Mouse (Mus musculus): ENCODE data around the gene 9330161L09Rik. TPM values are rescaled to one million over a fixed set of nuclear protein-coding genes. Genes with fewer than 3 reads are reported as not detected.

The 9330161L09Rik gene
- polyA plus RNA-seq, 1 experiment from 2014 or later = not detected

DNA sequence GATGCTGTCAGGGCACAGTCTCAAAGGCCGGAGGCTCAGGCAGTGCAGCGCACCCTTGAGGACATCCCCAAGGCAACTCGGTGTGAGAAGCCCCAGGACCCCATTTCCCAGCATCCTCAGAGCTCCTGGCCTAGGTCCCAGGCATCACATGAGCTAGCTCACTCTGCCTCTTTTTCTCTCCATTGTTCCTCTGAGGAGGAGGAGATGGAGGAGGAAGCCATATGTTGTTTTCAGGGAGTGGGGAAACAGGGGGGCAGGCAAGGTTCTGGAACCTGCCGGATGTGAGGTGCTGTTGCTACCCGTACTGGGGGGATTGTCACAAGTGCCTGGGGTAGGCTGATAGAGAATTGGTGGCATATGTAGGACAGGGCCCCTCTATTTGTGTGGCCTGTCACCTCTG is 31.5 kb downstream of the 9330161L09Rik start:
- no peak overlapping the region for H3K4me2 ChIP-seq (ENCODE audit: low read depth, low read length)
- no peak for ATAC-seq
- no peaks in the 10 kb centered on the region for H3K27me3 ChIP-seq (ENCODE audit: insufficient read depth, low read length)

DNA sequence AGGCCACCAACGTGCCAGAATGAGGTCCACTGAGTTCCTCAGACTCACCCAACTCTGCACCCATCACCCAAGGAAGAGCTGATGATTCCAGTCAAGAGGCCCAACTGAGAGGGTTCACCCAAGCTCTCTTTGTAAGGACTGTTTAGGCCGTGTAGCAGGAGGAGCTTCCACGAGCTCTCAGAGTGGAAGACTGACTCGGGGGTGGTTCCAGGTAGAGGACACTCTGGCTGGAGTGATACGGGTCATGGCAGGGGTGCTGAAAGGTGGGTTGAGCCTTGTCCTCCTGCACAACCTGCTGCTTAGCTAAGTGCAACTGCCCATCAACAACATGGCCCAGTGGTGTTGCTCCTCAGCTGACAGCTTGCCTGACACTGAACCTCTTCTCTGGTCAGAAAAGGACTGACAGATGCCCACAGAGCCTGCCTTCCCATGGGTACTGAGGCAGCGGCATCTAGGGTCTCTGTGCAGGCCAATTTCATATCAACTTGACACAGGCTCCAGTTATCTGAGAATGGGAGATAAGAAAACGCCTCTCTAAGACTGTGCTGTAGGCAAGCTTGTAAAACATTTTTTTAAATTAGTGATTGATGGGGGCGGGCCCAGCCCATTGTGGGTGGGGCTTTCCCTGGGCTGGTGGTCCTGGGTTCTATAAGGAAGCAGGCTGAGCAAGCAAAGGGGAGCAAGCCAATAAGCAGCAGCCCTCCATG is 33.9 kb downstream of the 9330161L09Rik start:
- H3K4me1 ChIP-seq (ENCODE audit: insufficient read depth) = no peaks in the 10 kb centered on the region; the same call in 1 of the 2 replicates
- no peaks in the 10 kb centered on the region for H3K36me3 ChIP-seq (replicated peaks; ENCODE audit: insufficient read depth, low read length)
- TF ChIP-seq CTCF (IDR thresholded peaks at IDR 0.05; ENCODE audit: low read depth) = no peak
- TF ChIP-seq EP300 (IDR thresholded peaks at IDR 0.05; ENCODE audit: low read depth) = peak; percentile 69
- DNase-seq (no peak), ATAC-seq (peak; percentile 40; the same call in 1 of the 2 replicates)
- H3K9ac ChIP-seq (replicated peaks) = no peak overlapping the region
- no peak overlapping the region for H3K27ac ChIP-seq (ENCODE audit: low read depth)
- H3K4me2 ChIP-seq (ENCODE audit: low read depth, low read length) = peak overlapping the region; percentile 10; the same call in 1 of the 2 replicates
- H3K9me3 ChIP-seq (ENCODE audit: low read length) = no peaks in the 10 kb centered on the region
- H3K4me3 ChIP-seq (ENCODE audit: low read depth, low read length) = no peak overlapping the region
- 43% methylated on average over 8 of the region's 8 CpGs for WGBS (ENCODE audit: insufficient replicate concordance)
- 0 out of 2 replicates have a peak, but pooled peaks cover 4% of the 10 kb centered on the region for H3K27me3 ChIP-seq (ENCODE audit: insufficient read depth, low read length)

More for the DNA sequence above, 31.5 kb downstream of the 9330161L09Rik start:
- Histone ChIP-seq H3K27ac (ENCODE audit: low read depth) (no peak overlapping the region), H3K9me3 (ENCODE audit: low read length) (no peaks in the 10 kb centered on the region), H3K9ac (replicated peaks) (no peak overlapping the region), H3K36me3 (replicated peaks; ENCODE audit: insufficient read depth, low read length) (no peaks in the 10 kb centered on the region), H3K4me1 (ENCODE audit: insufficient read depth) (no peaks in the 10 kb centered on the region), H3K4me3 (ENCODE audit: low read depth, low read length) (no peak overlapping the region)
- no peak for TF ChIP-seq EP300 (IDR thresholded peaks at IDR 0.05; ENCODE audit: low read depth)
- TF ChIP-seq CTCF (IDR thresholded peaks at IDR 0.05; ENCODE audit: low read depth) = no peak
- DNase-seq = no peak
- 54% methylated on average over 5 of the region's 5 CpGs for WGBS (ENCODE audit: insufficient replicate concordance)

DNA sequence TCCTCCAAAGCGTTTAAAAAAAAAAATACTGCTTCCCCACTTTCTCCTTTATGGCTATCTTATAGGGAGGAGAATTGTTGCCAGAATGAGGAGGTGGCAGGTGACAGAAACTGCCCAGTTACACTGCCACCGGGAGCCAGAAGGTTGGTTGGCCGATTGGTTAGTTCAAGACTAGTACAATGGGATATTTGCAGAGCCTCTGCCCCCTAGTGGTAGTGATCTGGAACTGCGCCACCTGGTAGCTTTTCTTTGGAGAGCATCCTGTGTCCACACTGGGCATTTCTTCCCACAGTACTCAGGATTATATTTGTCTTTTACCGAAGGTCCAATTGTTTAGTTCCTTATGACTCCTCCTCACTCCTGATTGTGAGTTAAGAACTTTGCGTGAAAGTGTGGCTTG is 35.9 kb downstream of the 9330161L09Rik start:
- Histone ChIP-seq H3K4me3 (ENCODE audit: low read depth, low read length) (no peak overlapping the region), H3K36me3 (replicated peaks; ENCODE audit: insufficient read depth, low read length) (no peaks in the 10 kb centered on the region), H3K4me1 (ENCODE audit: insufficient read depth) (peaks cover 7% of the 10 kb centered on the region), H3K27me3 (ENCODE audit: insufficient read depth, low read length) (0 out of 2 replicates have a peak, but pooled peaks cover 6% of the 10 kb centered on the region), H3K27ac (ENCODE audit: low read depth) (no peak overlapping the region), H3K9ac (replicated peaks) (no peak overlapping the region), H3K9me3 (ENCODE audit: low read length) (no peaks in the 10 kb centered on the region), H3K4me2 (ENCODE audit: low read depth, low read length) (no peak overlapping the region)
- WGBS (ENCODE audit: insufficient replicate concordance) = 23% methylated on average over 6 of the region's 6 CpGs
- ATAC-seq = no peak
- no peak for TF ChIP-seq EP300 (IDR thresholded peaks at IDR 0.05; ENCODE audit: low read depth)
- TF ChIP-seq CTCF (IDR thresholded peaks at IDR 0.05; ENCODE audit: low read depth) = peak; percentile 93
- peak; percentile 67 for DNase-seq

DNA sequence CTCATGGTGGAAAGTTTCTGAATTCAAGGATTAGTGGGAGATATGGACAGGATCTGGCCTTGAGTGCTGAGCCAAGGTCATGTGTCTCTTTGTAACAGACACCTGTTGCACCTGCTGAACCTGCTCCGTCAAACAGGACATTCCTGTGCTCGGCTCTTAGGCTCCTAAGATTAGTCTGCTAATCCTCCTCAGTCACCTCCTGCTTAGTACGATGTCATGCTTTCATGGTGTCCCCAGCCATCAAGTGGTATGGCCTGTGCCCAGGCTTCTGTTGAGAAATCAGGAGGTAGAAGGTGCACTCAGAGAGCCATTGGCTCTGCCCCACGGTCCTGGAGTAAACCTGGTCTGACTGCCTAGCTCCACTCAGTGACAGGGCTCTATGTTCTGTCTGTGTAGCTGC is 36.8 kb downstream of the 9330161L09Rik start:
- no peaks in the 10 kb centered on the region for H3K36me3 ChIP-seq (replicated peaks; ENCODE audit: insufficient read depth, low read length)
- H3K27ac ChIP-seq (ENCODE audit: low read depth) = no peak overlapping the region
- DNase-seq (no peak), ATAC-seq (no peak)
- no peak overlapping the region for H3K4me2 ChIP-seq (ENCODE audit: low read depth, low read length)
- H3K4me3 ChIP-seq (ENCODE audit: low read depth, low read length) = no peak overlapping the region
- WGBS (ENCODE audit: insufficient replicate concordance) = 75% methylated on average over 4 of the region's 4 CpGs
- H3K27me3 ChIP-seq (ENCODE audit: insufficient read depth, low read length) = 0 out of 2 replicates have a peak, but pooled peaks cover 6% of the 10 kb centered on the region
- peaks cover 7% of the 10 kb centered on the region for H3K4me1 ChIP-seq (ENCODE audit: insufficient read depth)
- no peak for TF ChIP-seq CTCF (IDR thresholded peaks at IDR 0.05; ENCODE audit: low read depth)
- TF ChIP-seq EP300 (IDR thresholded peaks at IDR 0.05; ENCODE audit: low read depth) = no peak
- H3K9me3 ChIP-seq (ENCODE audit: low read length) = no peaks in the 10 kb centered on the region
- no peak overlapping the region for H3K9ac ChIP-seq (replicated peaks)

DNA sequence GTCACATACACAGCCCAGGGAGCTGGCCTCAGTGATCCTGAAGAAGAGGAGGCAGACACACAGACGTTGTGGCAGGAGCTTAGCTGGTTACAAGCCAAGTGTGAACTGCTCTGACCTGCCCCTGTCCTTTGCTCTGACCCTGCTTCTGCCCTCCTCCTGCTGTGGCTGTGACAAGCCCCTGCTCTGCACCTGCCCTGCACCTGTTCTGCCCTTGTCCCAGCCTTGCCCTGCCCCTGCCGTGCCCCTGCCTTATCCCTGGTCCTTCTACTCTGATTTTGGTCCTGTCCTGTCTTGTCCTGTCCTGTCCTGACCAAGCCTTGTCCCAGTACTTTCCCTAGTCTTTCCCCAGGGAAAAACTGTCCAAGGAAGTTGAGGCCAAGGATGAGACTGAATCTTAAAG is 38.8 kb downstream of the 9330161L09Rik start:
- Histone ChIP-seq H3K4me1 (ENCODE audit: insufficient read depth) (peaks cover 7% of the 10 kb centered on the region), H3K27me3 (ENCODE audit: insufficient read depth, low read length) (0 out of 2 replicates have a peak, but pooled peaks cover 6% of the 10 kb centered on the region), H3K4me2 (ENCODE audit: low read depth, low read length) (no peak overlapping the region), H3K4me3 (ENCODE audit: low read depth, low read length) (no peak overlapping the region), H3K9ac (replicated peaks) (no peak overlapping the region), H3K9me3 (ENCODE audit: low read length) (no peaks in the 10 kb centered on the region), H3K27ac (ENCODE audit: low read depth) (no peak overlapping the region), H3K36me3 (replicated peaks; ENCODE audit: insufficient read depth, low read length) (no peaks in the 10 kb centered on the region)
- TF ChIP-seq EP300 (IDR thresholded peaks at IDR 0.05; ENCODE audit: low read depth) (no peak), CTCF (IDR thresholded peaks at IDR 0.05; ENCODE audit: low read depth) (no peak)
- DNase-seq = no peak
- WGBS (ENCODE audit: insufficient replicate concordance) = 49% methylated on average over 2 of the region's 2 CpGs
- no peak for ATAC-seq

DNA sequence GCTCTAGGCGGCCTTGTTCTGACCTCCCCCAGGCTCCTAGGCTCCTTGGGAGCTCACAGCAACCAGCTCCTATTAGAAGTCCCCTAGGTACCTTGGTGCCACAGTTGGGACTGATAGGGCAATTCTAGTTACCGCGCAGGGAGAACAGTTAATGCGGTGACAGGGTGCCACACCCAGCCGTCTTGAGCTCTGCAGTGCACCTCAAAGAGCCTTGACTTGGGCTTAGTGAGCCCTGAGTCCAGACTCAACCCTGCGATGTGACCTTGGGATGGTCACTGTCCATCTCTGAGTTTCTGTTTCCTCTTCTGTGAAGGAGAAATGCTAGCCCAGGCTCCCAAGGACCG is 39.3 kb downstream of the 9330161L09Rik start:
- no peaks in the 10 kb centered on the region for H3K9me3 ChIP-seq (ENCODE audit: low read length)
- H3K4me1 ChIP-seq (ENCODE audit: insufficient read depth) = peaks cover 7% of the 10 kb centered on the region
- 59% methylated on average over 7 of the region's 7 CpGs for WGBS (ENCODE audit: insufficient replicate concordance)
- TF ChIP-seq CTCF (IDR thresholded peaks at IDR 0.05; ENCODE audit: low read depth) = no peak
- no peak for TF ChIP-seq EP300 (IDR thresholded peaks at IDR 0.05; ENCODE audit: low read depth)
- H3K36me3 ChIP-seq (replicated peaks; ENCODE audit: insufficient read depth, low read length) = no peaks in the 10 kb centered on the region
- 0 out of 2 replicates have a peak overlapping the region, but pooled peaks have one; percentile 13 for H3K4me3 ChIP-seq (ENCODE audit: low read depth, low read length)
- 0 out of 2 replicates have a peak, but pooled peaks cover 6% of the 10 kb centered on the region for H3K27me3 ChIP-seq (ENCODE audit: insufficient read depth, low read length)
- no peak overlapping the region for H3K9ac ChIP-seq (replicated peaks)
- peak overlapping the region; percentile 58 for H3K4me2 ChIP-seq (ENCODE audit: low read depth, low read length)
- H3K27ac ChIP-seq (ENCODE audit: low read depth) = no peak overlapping the region
- no peak for DNase-seq
- no peak; the same call in 1 of the 2 replicates for ATAC-seq
